Mouse (Mus musculus) hindbrain, postnatal 0 days (tissue): ENCODE data around the gene Cdcp2. TPM values are rescaled to one million over a fixed set of nuclear protein-coding genes. Genes with fewer than 3 reads are reported as not detected.

Source experiments
- ATAC-seq: fragments of 200-750 bp; cut with Nextera tagmentation; 2 replicates; pipeline ENCODE4 v1.8.0; 2017; ENCODE audit warnings: mild to moderate bottlenecking, moderate TSS enrichment, moderate library complexity
- DNase-seq: peaks from one replicate; pipeline ENCODE4 v3.0.0-alpha.2; 2015; ENCODE audit warnings: low spot score
- H3K27ac ChIP-seq: fragments of 300-500 bp; sonication (generic); 2 replicates; pipeline ENCODE4 v1.5.1; 2014; ENCODE audit warnings: mild to moderate bottlenecking
- H3K27me3 ChIP-seq: fragments of 300-500 bp; sonication (generic); 2 replicates; pipeline ENCODE4 v1.6.1; 2014; ENCODE audit warnings: low read length, mixed read lengths; ENCODE audit not compliant: insufficient read depth
- H3K36me3 ChIP-seq: fragments of 300-500 bp; sonication (generic); 2 replicates; pipeline ENCODE4 v1.6.1; 2014; ENCODE audit warnings: low read length, mixed read lengths; ENCODE audit not compliant: insufficient read depth
- H3K4me1 ChIP-seq: fragments of 300-500 bp; sonication (generic); 2 replicates; pipeline ENCODE4 v1.6.1; 2014; ENCODE audit warnings: antibody characterized with exemption, low read length, mixed read lengths; ENCODE audit not compliant: insufficient read depth
- H3K4me2 ChIP-seq: fragments of 300-500 bp; sonication (generic); 2 replicates; pipeline ENCODE4 v1.6.1; 2014; ENCODE audit warnings: low read depth, mild to moderate bottlenecking, low read length, moderate library complexity, mixed read lengths
- H3K4me3 ChIP-seq: fragments of 300-500 bp; sonication (generic); 2 replicates; pipeline ENCODE4 v1.5.1; 2014; ENCODE audit warnings: low read length
- H3K9ac ChIP-seq: fragments of 300-500 bp; sonication (generic); replicated peaks from 2 replicates; pipeline ENCODE4 v1.6.1; 2014; ENCODE audit warnings: mild to moderate bottlenecking, low read length, moderate library complexity, mixed read lengths
- H3K9me3 ChIP-seq: fragments of 300-500 bp; sonication (generic); 2 replicates; pipeline ENCODE4 v1.6.1; 2016; ENCODE audit warnings: low read length, mixed read lengths
- CTCF ChIP-seq: IDR thresholded peaks from 2 replicates; pipeline ENCODE4 v1.5.1; 2016; ENCODE audit warnings: antibody characterized with exemption, control low read depth, low read depth
- WGBS: fragments of 180-500 bp; shearing (Covaris S2); extraction: QIAGEN DNeasy Blood & Tissue Kit; methylation state at CpG from one replicate; pipeline ENCODE4 v1.1.7; 2014; 5-methylcytosine and 5-hydroxymethylcytosine counted together
- polyA plus RNA-seq: library from polyadenylated mRNA; unstranded; fragments of >200 nt; fragmentation: Nextera tagmentation; extraction: Ambion mirVana; gene quantifications from 2 replicates; pipeline ENCODE4 v1.2.1, GENCODE M21; 2015
- total RNA-seq: library from RNA; depleted of rRNA; stranded (reverse); fragments of >200 nt; gene quantifications from 2 replicates; pipeline ENCODE4 v1.2.3, GENCODE M21; 2014

Gene Cdcp2
- total and polyA plus RNA-seq, 2 experiments from 2014 or later, result 0.13 to 0.68 TPM

DNA sequence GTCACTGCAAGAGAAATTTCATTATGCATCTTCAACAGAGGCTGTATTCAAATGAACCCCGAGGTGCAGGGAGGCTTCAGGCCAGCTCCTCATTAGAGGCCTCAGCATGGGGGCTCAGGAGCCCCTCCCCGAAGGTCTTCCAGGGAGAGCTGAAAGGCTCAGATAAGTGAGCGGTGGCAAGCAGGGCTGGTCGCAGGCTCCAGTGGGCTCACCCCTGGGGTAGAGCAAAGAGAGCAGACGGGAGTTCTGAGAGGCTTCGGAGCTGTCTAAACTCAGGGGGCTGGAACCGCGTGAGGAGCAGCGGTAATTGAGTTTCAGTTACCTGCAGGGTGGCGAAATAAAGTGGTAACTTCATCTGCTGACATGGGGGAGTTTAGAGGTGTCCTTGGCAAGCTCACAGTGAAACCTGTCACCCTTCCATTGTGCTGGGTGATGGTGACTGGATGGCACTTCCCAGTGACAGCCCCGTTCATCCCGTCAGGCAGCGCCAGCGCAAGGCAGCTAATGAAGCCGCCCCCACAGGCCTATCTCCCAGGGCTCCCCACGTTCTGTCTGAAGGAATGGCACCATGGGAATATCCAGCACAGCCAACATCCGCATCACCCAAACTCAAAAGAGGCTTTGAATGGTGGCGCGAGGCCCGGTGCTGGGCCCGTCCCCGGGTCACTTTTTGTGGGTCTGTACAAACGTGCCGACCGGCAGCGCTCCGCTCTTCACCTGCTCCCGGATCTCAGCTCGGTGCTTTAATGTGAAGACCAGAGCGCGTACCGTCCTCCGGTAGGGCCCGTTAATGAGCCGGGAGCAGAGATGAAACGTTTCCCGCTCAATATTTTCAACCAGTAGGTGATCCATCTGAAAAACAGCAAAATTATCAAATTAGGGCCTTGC is 42.5 kb downstream of the Cdcp2 start:
- Histone ChIP-seq H3K4me3 (no peak overlapping the region), H3K9ac (no peak overlapping the region), H3K9me3 (no peaks in the 10 kb centered on the region), H3K27me3 (no peaks in the 10 kb centered on the region), H3K36me3 (no peaks in the 10 kb centered on the region), H3K27ac (peak overlapping the region; percentile 17; the same call in 1 of the 2 replicates), H3K4me1 (peaks cover 11% of the 10 kb centered on the region), H3K4me2 (no peak overlapping the region)
- ATAC-seq (peak; percentile 46), DNase-seq (peak; percentile 35)
- 30% methylated on average over 37 of the region's 37 CpGs for WGBS
- TF ChIP-seq CTCF, result no peak

DNA sequence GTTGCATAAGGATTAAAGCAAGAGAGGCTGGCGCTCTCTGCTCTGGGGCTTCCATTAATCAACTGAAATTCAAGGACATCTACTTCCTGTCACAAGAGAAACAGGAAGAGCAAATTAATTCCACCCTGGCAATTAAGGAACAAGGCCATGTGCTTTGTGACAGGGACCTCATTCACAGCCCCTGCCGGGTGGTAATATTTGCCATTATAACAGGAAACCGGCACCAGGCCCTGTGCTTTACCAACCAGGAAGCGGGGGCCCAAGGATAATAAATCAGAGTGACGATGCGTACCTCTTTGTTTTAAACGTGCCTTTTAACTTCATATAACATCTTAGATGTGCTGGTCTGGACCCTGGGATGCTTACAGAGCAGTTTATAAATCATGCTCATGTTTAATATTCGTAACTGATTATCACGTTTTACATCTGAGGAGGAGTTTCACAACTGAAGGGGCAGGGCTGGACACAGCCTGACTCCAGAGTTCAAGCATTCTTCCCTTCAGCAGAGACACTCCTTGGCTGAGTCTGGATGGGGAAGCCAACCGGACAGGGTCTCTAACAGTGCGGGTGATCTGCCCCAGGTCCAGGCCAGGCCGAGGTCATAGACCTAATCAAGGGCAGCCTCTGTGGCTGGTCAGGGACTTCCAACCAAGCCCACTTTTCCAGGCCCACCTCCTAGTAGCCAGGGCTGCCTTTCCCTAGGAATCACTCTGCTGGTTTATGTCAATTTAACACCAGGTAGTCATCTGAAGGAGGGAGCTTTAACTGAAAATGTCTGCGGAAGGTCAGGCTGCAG is 43.3 kb downstream of the Cdcp2 start:
- no peak for TF ChIP-seq CTCF
- H3K4me2 ChIP-seq, result no peak overlapping the region
- H3K4me1 ChIP-seq, result peaks cover 11% of the 10 kb centered on the region
- WGBS, result 51% methylated on average over 13 of the region's 13 CpGs
- no peak overlapping the region for H3K4me3 ChIP-seq
- H3K9me3 ChIP-seq, result no peaks in the 10 kb centered on the region
- H3K27me3 ChIP-seq, result no peaks in the 10 kb centered on the region
- no peak; the same call in 1 of the 2 replicates for ATAC-seq
- H3K27ac ChIP-seq, result peak overlapping the region; percentile 17; the same call in 1 of the 2 replicates
- no peaks in the 10 kb centered on the region for H3K36me3 ChIP-seq
- H3K9ac ChIP-seq, result no peak overlapping the region
- DNase-seq, result peak; percentile 23

DNA sequence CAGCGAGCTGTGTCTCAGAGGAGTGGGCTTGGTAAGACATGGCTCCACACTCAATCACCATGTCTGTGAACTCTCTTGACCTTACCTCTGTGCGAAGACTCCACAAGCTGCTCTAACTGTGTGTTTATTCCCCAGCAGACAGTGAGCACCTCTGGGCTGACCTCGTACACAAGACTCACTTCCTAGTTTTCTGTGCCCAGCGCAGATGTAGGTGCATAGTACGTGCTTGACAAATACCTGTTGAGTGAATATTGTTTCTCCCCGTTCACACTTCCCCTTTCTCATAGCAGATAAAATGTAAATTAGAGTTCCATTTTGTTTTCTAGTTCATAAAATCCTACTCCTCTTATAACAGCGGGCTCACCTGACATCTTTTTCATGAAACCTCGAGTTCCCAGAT is 46.8 kb downstream of the Cdcp2 start:
- DNase-seq, result no peak
- 87% methylated on average over 8 of the region's 8 CpGs for WGBS
- no peak for TF ChIP-seq CTCF

DNA sequence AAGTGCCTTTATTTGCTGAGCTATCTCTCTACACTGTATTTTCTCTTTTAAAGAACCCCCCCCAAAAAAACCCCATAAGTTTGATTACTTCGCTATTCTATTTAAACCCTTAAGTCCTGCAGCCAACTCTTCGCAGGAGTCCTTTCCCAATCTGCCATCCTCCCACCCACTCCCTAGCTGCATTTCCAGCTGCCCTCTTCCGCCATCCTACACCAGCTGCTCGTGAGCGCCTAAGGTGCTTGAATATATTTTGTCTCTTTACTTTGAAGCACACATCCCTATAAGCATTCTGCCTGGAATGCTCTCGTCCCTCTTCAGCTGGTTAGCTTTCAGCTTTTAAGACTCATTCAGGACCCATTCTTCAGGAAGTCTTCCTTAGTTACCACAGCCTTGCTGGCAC is 54.3 kb downstream of the Cdcp2 start:
- H3K4me1 ChIP-seq, result no peaks in the 10 kb centered on the region
- 0 out of 2 replicates have a peak, but pooled peaks cover 10% of the 10 kb centered on the region for H3K36me3 ChIP-seq
- WGBS, result 75% methylated on average over 6 of the region's 6 CpGs
- no peaks in the 10 kb centered on the region for H3K9me3 ChIP-seq
- DNase-seq, result no peak
- no peaks in the 10 kb centered on the region for H3K27me3 ChIP-seq
- H3K4me3 ChIP-seq, result no peak overlapping the region
- H3K4me2 ChIP-seq, result no peak overlapping the region
- H3K9ac ChIP-seq, result no peak overlapping the region
- ATAC-seq, result no peak
- H3K27ac ChIP-seq, result no peak overlapping the region
- TF ChIP-seq CTCF, result no peak

More for the DNA sequence above, 46.8 kb downstream of the Cdcp2 start:
- H3K4me1 ChIP-seq, result peaks cover 5% of the 10 kb centered on the region
- no peak overlapping the region for H3K4me2 ChIP-seq
- 0 out of 2 replicates have a peak, but pooled peaks cover 10% of the 10 kb centered on the region for H3K36me3 ChIP-seq
- no peak overlapping the region for H3K27ac ChIP-seq
- no peaks in the 10 kb centered on the region for H3K9me3 ChIP-seq
- H3K9ac ChIP-seq, result no peak overlapping the region
- H3K27me3 ChIP-seq, result no peaks in the 10 kb centered on the region
- no peak overlapping the region for H3K4me3 ChIP-seq
- ATAC-seq, result no peak

DNA sequence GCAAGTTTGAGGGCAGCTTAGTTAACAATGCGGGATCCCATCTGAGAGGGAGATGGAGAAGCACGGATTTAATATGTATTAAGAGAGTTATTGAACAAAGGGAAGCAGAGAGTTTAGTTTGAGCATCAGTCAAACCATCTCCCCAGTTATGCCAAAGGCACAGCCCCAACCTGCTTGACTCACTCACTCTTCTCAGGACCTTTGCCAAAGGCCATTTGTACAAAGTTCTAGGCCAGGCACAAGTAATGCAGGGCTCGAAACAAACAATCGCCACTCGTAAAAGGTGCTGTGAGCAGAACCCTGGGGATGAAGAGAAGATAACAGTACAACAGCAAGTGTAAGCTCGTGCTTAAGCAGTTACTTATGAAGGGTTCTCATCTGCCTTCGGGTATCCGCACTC is 55.9 kb downstream of the Cdcp2 start:
- 77% methylated on average over 8 of the region's 8 CpGs for WGBS
- Histone ChIP-seq H3K9ac (no peak overlapping the region), H3K27ac (no peak overlapping the region), H3K4me1 (no peaks in the 10 kb centered on the region), H3K27me3 (no peaks in the 10 kb centered on the region), H3K4me3 (no peak overlapping the region), H3K4me2 (no peak overlapping the region), H3K36me3 (peaks cover under 1% of the 10 kb centered on the region; the same call in 1 of the 2 replicates), H3K9me3 (no peaks in the 10 kb centered on the region)
- ATAC-seq, result no peak
- TF ChIP-seq CTCF, result no peak
- DNase-seq, result no peak

DNA sequence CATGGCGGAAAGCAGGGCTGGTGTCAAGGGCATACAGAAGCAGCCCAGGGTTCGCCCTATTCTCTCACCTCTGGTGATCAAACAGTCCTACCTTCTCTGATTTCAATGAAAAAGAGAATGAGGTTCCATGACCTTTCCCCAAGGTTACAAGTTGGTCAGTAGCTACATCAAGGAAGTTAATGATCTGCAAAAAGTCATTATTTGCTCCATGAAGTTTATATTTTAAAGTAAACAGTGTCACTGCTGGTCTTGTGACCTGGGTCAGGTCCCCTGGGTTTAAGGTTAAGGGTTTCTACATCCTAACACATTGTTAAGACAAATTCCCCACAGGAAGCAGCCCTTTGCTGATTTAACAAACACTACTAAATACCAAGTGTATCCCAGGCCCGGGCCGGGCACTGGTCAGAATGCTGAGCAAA is 60.3 kb downstream of the Cdcp2 start:
- H3K4me3 ChIP-seq, result no peak overlapping the region
- no peaks in the 10 kb centered on the region for H3K4me1 ChIP-seq
- 89% methylated on average over 4 of the region's 4 CpGs for WGBS
- no peaks in the 10 kb centered on the region for H3K9me3 ChIP-seq
- no peak overlapping the region for H3K27ac ChIP-seq
- H3K9ac ChIP-seq, result no peak overlapping the region
- no peak for ATAC-seq
- peaks cover 4% of the 10 kb centered on the region for H3K36me3 ChIP-seq
- H3K27me3 ChIP-seq, result no peaks in the 10 kb centered on the region
- TF ChIP-seq CTCF, result no peak
- no peak overlapping the region for H3K4me2 ChIP-seq
- DNase-seq, result no peak
